11 mouse cellular contexts compared by ENCODE assay signal in genomic region chr11:59671049-59671693, GRCm38 (mm10). TPM values are rescaled to one million over a fixed set of nuclear protein-coding genes. Genes with fewer than 3 reads are reported as not detected.
DNase-seq lines count a peak whose midpoint lies in the region; ATAC-seq and TF ChIP-seq lines count a peak whose summit lies in the region.
"Had no signal": no experiment of that assay in that cellular context is flagged by ENCODE, and none has a peak within 500 bp of the region (broad histone marks: within the 10 kb centered on the region; RNA-seq: fewer than 3 reads in every experiment).

No protein-coding gene starts in this region.

- no peaks in the 10 kb centered on the region for H3K9me3 ChIP-seq in liver, embryonic 14.5 days (ENCODE audit: control insufficient read depth, low read length)
- no peaks in the 10 kb centered on the region for H3K9me3 ChIP-seq in liver, embryonic 11.5 days (ENCODE audit: control insufficient read depth, low read length)
- H3K9me3 ChIP-seq in forebrain, postnatal 0 days (ENCODE audit: low read length) = no peaks in the 10 kb centered on the region
- H3K9me3 ChIP-seq: forebrain, embryonic 15.5 days had no signal

- H3K36me3 ChIP-seq in liver, embryonic 14.5 days (replicated peaks; ENCODE audit: control insufficient read depth, insufficient read depth, low read depth) = no peaks in the 10 kb centered on the region
- no peaks in the 10 kb centered on the region for H3K36me3 ChIP-seq in liver, embryonic 11.5 days (ENCODE audit: control insufficient read depth, insufficient read depth, low read length)
- no peaks in the 10 kb centered on the region for H3K36me3 ChIP-seq in forebrain, postnatal 0 days (ENCODE audit: insufficient read depth)
- H3K36me3 ChIP-seq: forebrain, embryonic 15.5 days had no signal

- TF ChIP-seq EP300 in liver, embryonic 14.5 days (IDR thresholded peaks at IDR 0.05; ENCODE audit: low read depth) = no peak

- H3K4me1 ChIP-seq in liver, embryonic 14.5 days (replicated peaks; ENCODE audit: control insufficient read depth in 2 of 2, insufficient read depth in 2 of 2, low read length in 1 of 2) = peaks cover 11 to 23% of the 10 kb centered on the region in 2 experiments
- H3K4me1 ChIP-seq in liver, embryonic 11.5 days (replicated peaks; ENCODE audit: control insufficient read depth, insufficient read depth, low read length) = peaks cover 32% of the 10 kb centered on the region
- H3K4me1 ChIP-seq in forebrain, postnatal 0 days (ENCODE audit: insufficient read depth) = no peaks in the 10 kb centered on the region

- H3K9ac ChIP-seq in liver, embryonic 14.5 days (replicated peaks) = no peak overlapping the region
- H3K9ac ChIP-seq in liver, embryonic 11.5 days (ENCODE audit: low read depth, low read length) = no peak overlapping the region
- no peak overlapping the region for H3K9ac ChIP-seq in forebrain, postnatal 0 days
- H3K9ac ChIP-seq: forebrain, embryonic 15.5 days had no signal

- H3K4me3 ChIP-seq in liver, embryonic 14.5 days (ENCODE audit: insufficient read depth in 1 of 2, low read depth in 2 of 2, low read length in 2 of 2) = no peak overlapping the region
- H3K4me3 ChIP-seq in liver, embryonic 11.5 days (ENCODE audit: low read depth, low read length) = no peak overlapping the region
- H3K4me3 ChIP-seq in forebrain, postnatal 0 days (ENCODE audit: low read depth, low read length) = no peak overlapping the region
- H3K4me3 ChIP-seq: forebrain, embryonic 15.5 days had no signal

- 62% methylated on average over 4 of the region's 4 CpGs for WGBS in liver, embryonic 14.5 days (ENCODE audit: insufficient replicate concordance)
- 68% methylated on average over 4 of the region's 4 CpGs for WGBS in liver, embryonic 11.5 days
- 85% methylated on average over 4 of the region's 4 CpGs for WGBS in forebrain, postnatal 0 days

- no peak for ATAC-seq in liver, embryonic 14.5 days (ENCODE audit: insufficient read depth)
- no peak for ATAC-seq in liver, embryonic 11.5 days (replicated peaks; ENCODE audit: low FRiP score)
- ATAC-seq in forebrain, postnatal 0 days = no peak
- ATAC-seq: forebrain, embryonic 15.5 days; hindbrain, embryonic 16.5 days had no signal

- no peaks in the 10 kb centered on the region for H3K27me3 ChIP-seq in liver, embryonic 14.5 days (ENCODE audit: control insufficient read depth, insufficient read depth, low read length)
- H3K27me3 ChIP-seq in liver, embryonic 11.5 days (replicated peaks; ENCODE audit: control insufficient read depth, insufficient read depth, low read length) = no peaks in the 10 kb centered on the region
- H3K27me3 ChIP-seq in forebrain, postnatal 0 days (ENCODE audit: insufficient read depth, low read length) = no peaks in the 10 kb centered on the region
- H3K27me3 ChIP-seq: forebrain, embryonic 15.5 days had no signal

- no peak overlapping the region for H3K27ac ChIP-seq in liver, embryonic 14.5 days
- H3K27ac ChIP-seq in liver, embryonic 11.5 days (ENCODE audit: low read depth, low read length) = no peak overlapping the region
- H3K27ac ChIP-seq in forebrain, postnatal 0 days (ENCODE audit: low read depth, low read length) = no peak overlapping the region
- H3K27ac ChIP-seq: forebrain, embryonic 15.5 days had no signal

- DNase-seq in adrenal gland, adult (ENCODE audit: inconsistent age in 2 of 2, low spot score in 1 of 2) = peak; percentile 51 to 77
- DNase-seq in adrenal gland, adult 18-20 months (ENCODE audit: low spot score in 2 of 2) = no peak
- no peak for DNase-seq in liver, embryonic 14.5 days (ENCODE audit: low read depth in 3 of 3, low spot score in 3 of 3)
- no peak for DNase-seq in liver, embryonic 11.5 days (ENCODE audit: low spot score)
- peak; percentile 28 for DNase-seq in adrenal gland, adult 8-10 months
- DNase-seq in kidney, postnatal 25 days = peak; percentile 29 to 51
- no peak for DNase-seq in forebrain, postnatal 0 days
- no peak for DNase-seq in embryo, embryonic 9.5 days (ENCODE audit: extremely low spot score)
- DNase-seq: layer of hippocampus, postnatal 36 days had no signal

- TF ChIP-seq CTCF in liver, embryonic 14.5 days (IDR thresholded peaks at IDR 0.05; ENCODE audit: low read depth) = 0 out of 2 replicates have a peak, but pooled peaks have one; percentile 6
- no peak for TF ChIP-seq CTCF in forebrain, postnatal 0 days (IDR thresholded peaks at IDR 0.05; ENCODE audit: low read depth)

- no peak overlapping the region for H3K4me2 ChIP-seq in liver, embryonic 14.5 days (ENCODE audit: low read depth)
- no peak overlapping the region for H3K4me2 ChIP-seq in liver, embryonic 11.5 days
- H3K4me2 ChIP-seq in forebrain, postnatal 0 days (ENCODE audit: low read depth) = no peak overlapping the region
- H3K4me2 ChIP-seq: forebrain, embryonic 15.5 days had no signal

RNA-seq across cellular contexts. Expression of gene Mprip, which starts 10.1 kb away (rescaled TPM):
- 100 to 1,000 TPM; 200 to 219 TPM for total RNA-seq in adrenal gland, adult 18-20 months (2021)
- polyA plus RNA-seq in liver, embryonic 14.5 days (2012; rRNA removed) = 10.8 and 14.6 TPM in 2 replicates
- 10.2 and 15.7 TPM in 2 replicates for polyA plus RNA-seq in liver, embryonic 14.5 days (2014; fragmentation: Nextera tagmentation; extraction: Ambion mirVana)
- 44.9 and 46.7 TPM in 2 replicates for polyA plus RNA-seq in liver, embryonic 11.5 days (2014; fragmentation: Nextera tagmentation; extraction: Ambion mirVana)
- total RNA-seq in adrenal gland, adult 8-10 months (2022) = 100 to 1,000 TPM; 180 to 290 (median 232) TPM
- 191 and 205 TPM in 2 replicates for total RNA-seq in forebrain, postnatal 0 days (2014; rRNA removed)
- 62.0 and 62.2 TPM in 2 replicates for polyA plus RNA-seq in forebrain, postnatal 0 days (2015; fragmentation: Nextera tagmentation; extraction: Ambion mirVana)

Comparison
In these comparisons a context has a peak if more than half of its experiments do, and no peak if none do; other contexts are left out.
1. DNase-seq: peak in adrenal gland, adult (2 of 2), adrenal gland, adult 8-10 months (single experiment) and kidney, postnatal 25 days (2 of 2); none in adrenal gland, adult 18-20 months (0 of 2), liver, embryonic 14.5 days (0 of 3), liver, embryonic 11.5 days (single experiment), forebrain, postnatal 0 days (single experiment) and embryo, embryonic 9.5 days (single experiment).